13 mouse cellular contexts compared by ENCODE assay signal in the genomic region with DNA sequence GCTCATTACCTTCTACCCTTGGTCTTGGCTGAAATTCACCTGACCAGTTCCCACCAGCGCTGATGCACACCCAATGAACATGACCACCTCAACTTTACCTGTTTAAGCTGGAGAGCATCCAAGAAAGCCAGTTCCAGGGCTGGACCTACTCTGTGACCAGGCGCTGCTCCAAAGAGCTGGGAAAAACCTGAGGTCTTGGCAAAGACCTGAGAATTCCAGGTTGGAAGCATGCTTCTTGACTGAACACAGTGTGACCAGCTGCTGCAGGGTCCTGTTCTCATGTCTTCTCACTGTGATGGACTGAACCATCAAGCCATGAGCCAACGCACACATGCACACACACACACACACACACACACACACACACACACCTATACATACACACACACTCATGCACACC. TPM values are rescaled to one million over a fixed set of nuclear protein-coding genes. Genes with fewer than 3 reads are reported as not detected.
"Had no signal": no experiment of that assay in that cellular context is flagged by ENCODE, and none has a peak within 500 bp of the region (broad histone marks: within the 10 kb centered on the region; RNA-seq: fewer than 3 reads in every experiment).

No protein-coding gene starts in this region.

- ATAC-seq: liver, postnatal 0 days; lung, postnatal 0 days; midbrain, embryonic 15.5 days had no signal

- DNase-seq: kidney, postnatal 25 days; liver, postnatal 0 days; right cerebral cortex, adult 18-20 months; right cerebral cortex, postnatal 14 days; right cerebral cortex, postnatal 4 days; thymus, postnatal 25 days had no signal

RNA-seq across cellular contexts. Expression of gene Actbl2, which starts 46.0 kb away (rescaled TPM):
- total RNA-seq: layer of hippocampus, postnatal 25 days; left cerebral cortex, adult 18-20 months; left cerebral cortex, postnatal 10 days; left cerebral cortex, postnatal 36 days; megakaryocyte, adult 5-6 weeks had no signal
